Mouse (Mus musculus) left cerebral cortex, postnatal 14 days (tissue): ENCODE results near the gene Dock8. TPM values are rescaled to one million over a fixed set of nuclear protein-coding genes. Genes with fewer than 3 reads are reported as not detected.
"Not testable (repeated sequence)": the region's sequence is repeated elsewhere in the genome, so short reads cannot be mapped to it uniquely, and the experiment has no call there.

Experiments used
- DNase-seq, 2 experiments: peaks; one replicate each; pipeline ENCODE4 v3.0.0; 2021 to 2022; ENCODE audit warnings: low spot score in 2 of 2, mixed read lengths in 1 of 2
- intact Hi-C: fragments of 180-260 bp; cut with DNase I; formaldehyde crosslinking; loops from one replicate; pipeline ENCODE4 v1.15.1; 2025
- total RNA-seq, 2 experiments: library from RNA; stranded (reverse); gene quantifications; 2 replicates each; pipeline ENCODE4 v1.2.3; 2021

Dock8 gene
- total RNA-seq, 2 experiments from 2014 or later, result 2.7 to 5.1 TPM

- DNase-seq, result no peak
- intact Hi-C loops, result no loop called here
Measured at GRCm38 (mm10) chr19:24994900-24995299, 4.4 kb upstream of the Dock8 start.

GRCm38 (mm10) chr19:24996815-24997704 lies 2.3 kb upstream of the Dock8 start:
- intact Hi-C loops, result no loop called here
- DNase-seq, result peak in 1 of 2 experiments; percentile 2

GRCm38 (mm10) chr19:24998561-24998960 lies 773 bp upstream of the Dock8 start:
- DNase-seq, result no peak
- intact Hi-C loops, result no loop called here

GRCm38 (mm10) chr19:25000153-25000552 lies 819 bp downstream of the Dock8 start:
- DNase-seq, result no peak

GRCm38 (mm10) chr19:25002032-25002431 lies 2.7 kb downstream of the Dock8 start:
- intact Hi-C loops, result no loop called here
- DNase-seq, result no peak

More at GRCm38 (mm10) chr19:25000153-25000552, 819 bp downstream of the Dock8 start:
- intact Hi-C loops, result no loop called here

- peak in 1 of 2 experiments; percentile 2 for DNase-seq
- intact Hi-C loops, result no loop called here
Measured at GRCm38 (mm10) chr19:25002828-25003227, 3.5 kb downstream of the Dock8 start.

- intact Hi-C loops, result no loop called here
- DNase-seq, result no peak
Measured at GRCm38 (mm10) chr19:25003810-25004209, 4.5 kb downstream of the Dock8 start.

GRCm38 (mm10) chr19:25006686-25007085 lies 7.4 kb downstream of the Dock8 start:
- no peak for DNase-seq
- intact Hi-C loops, result no loop called here

GRCm38 (mm10) chr19:25008509-25008908 lies 9.2 kb downstream of the Dock8 start:
- intact Hi-C loops, result no loop called here
- no peak for DNase-seq

- DNase-seq, result no peak
- intact Hi-C loops, result no loop called here
Measured at GRCm38 (mm10) chr19:25022766-25023165, 23.4 kb downstream of the Dock8 start.

GRCm38 (mm10) chr19:25031765-25032164 lies 32.4 kb downstream of the Dock8 start:
- intact Hi-C loops, result no loop called here
- DNase-seq, result no peak

- intact Hi-C loops, DNase-seq: not testable (repeated sequence)
Measured at GRCm38 (mm10) chr19:25033008-25033407, 33.7 kb downstream of the Dock8 start.

- no peak for DNase-seq
- intact Hi-C loops, result no loop called here
Measured at GRCm38 (mm10) chr19:25035825-25036224, 36.5 kb downstream of the Dock8 start.

GRCm38 (mm10) chr19:25036784-25037183 lies 37.5 kb downstream of the Dock8 start:
- intact Hi-C loops, result no loop called here
- no peak for DNase-seq

- intact Hi-C loops, result no loop called here
- no peak for DNase-seq
Measured at GRCm38 (mm10) chr19:25037249-25037648, 37.9 kb downstream of the Dock8 start.

- intact Hi-C loops, result no loop called here
- DNase-seq, result no peak
Measured at GRCm38 (mm10) chr19:25038293-25038692, 39.0 kb downstream of the Dock8 start.

- intact Hi-C loops, result no loop called here
- no peak for DNase-seq
Measured at GRCm38 (mm10) chr19:25041209-25041608, 41.9 kb downstream of the Dock8 start.

- DNase-seq, result no peak
- intact Hi-C loops, result no loop called here
Measured at GRCm38 (mm10) chr19:25042973-25043372, 43.6 kb downstream of the Dock8 start.

- no peak for DNase-seq
- intact Hi-C loops, result no loop called here
Measured at GRCm38 (mm10) chr19:25044057-25044456, 44.7 kb downstream of the Dock8 start.

- intact Hi-C loops, result no loop called here
- DNase-seq, result no peak
Measured at GRCm38 (mm10) chr19:25052355-25052754, 53.0 kb downstream of the Dock8 start.

GRCm38 (mm10) chr19:25053152-25053551 lies 53.8 kb downstream of the Dock8 start:
- no peak for DNase-seq

More at GRCm38 (mm10) chr19:25053152-25053551, 53.8 kb downstream of the Dock8 start:
- intact Hi-C loops, result no loop called here
